In the genomic region with DNA sequence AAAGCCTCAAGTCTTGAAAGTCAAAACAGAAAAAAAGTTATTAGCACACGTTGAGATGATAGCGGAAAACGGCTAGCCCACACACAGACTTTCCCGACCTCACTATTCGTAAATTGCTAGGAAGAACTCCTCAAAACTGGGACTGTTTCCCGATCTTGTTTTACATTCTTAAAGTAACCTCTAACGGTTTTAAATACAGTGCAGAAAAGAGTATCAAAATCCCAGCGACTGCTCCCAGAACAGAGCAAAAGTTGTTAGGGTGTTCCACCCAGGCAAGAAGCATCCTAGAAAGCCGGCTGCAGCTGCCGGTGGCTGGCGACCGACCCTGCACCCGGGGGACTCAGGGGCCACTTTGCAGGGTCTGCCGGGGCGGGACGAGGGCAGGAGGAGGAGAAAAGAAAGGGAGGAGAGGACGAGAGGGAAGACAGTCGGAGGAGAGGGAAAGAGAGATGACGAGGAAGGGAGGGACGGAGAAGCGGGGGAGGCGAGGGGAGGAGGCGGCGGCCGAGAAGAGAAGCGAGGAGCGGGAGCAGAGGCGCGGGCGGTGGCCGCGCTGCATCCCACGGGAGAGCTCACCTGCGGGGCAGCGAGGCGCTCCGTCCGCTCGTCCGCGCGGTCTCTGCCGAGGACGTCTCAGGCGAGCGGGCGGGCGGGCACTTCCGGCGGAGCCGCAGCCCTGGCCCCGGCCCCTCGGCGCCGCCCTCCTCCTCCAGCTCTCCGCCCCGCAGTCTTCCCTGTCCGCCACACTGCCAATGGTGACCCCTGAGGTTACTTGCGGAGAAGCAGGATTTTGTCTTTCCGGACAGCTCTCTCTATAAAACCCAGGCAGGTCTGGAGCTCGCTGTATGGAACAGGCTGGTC, we compare ENCODE assay signal across 8 mouse cellular contexts. TPM values are rescaled to one million over a fixed set of nuclear protein-coding genes. Genes with fewer than 3 reads are reported as not detected.
DNase-seq lines count a peak whose midpoint lies in the region; ATAC-seq and TF ChIP-seq lines count a peak whose summit lies in the region.

A gene (minus strand): TSS at position 661 of the 861 bp plus-strand sequence.

- ATAC-seq in erythroid progenitor cell, adult 5-6 weeks (replicated peaks; ENCODE audit: low FRiP score, poor library complexity, severe bottlenecking): peak; percentile 85
- ATAC-seq in heart, postnatal 0 days (ENCODE audit: insufficient read depth, low read depth): peak; percentile 88
- ATAC-seq in liver, embryonic 16.5 days (ENCODE audit: low read depth): peak; percentile 91
- ATAC-seq in neural tube, embryonic 11.5 days (ENCODE audit: insufficient read depth, low FRiP score, low TSS enrichment): peak; percentile 88
- peak; percentile 82 for ATAC-seq in stomach, postnatal 0 days (ENCODE audit: low FRiP score, low TSS enrichment)

- no peak for TF ChIP-seq EP300 in heart, postnatal 0 days (IDR thresholded peaks at IDR 0.05; ENCODE audit: low read depth)
- no peak for TF ChIP-seq EP300 in stomach, postnatal 0 days (optimal IDR thresholded peaks at IDR 0.05)

- no peaks in the 10 kb centered on the region for H3K9me3 ChIP-seq in heart, postnatal 0 days (replicated peaks; ENCODE audit: control insufficient read depth, low read length)
- no peaks in the 10 kb centered on the region for H3K9me3 ChIP-seq in liver, embryonic 16.5 days (replicated peaks; ENCODE audit: control insufficient read depth, low read length)
- H3K9me3 ChIP-seq in neural tube, embryonic 11.5 days (ENCODE audit: control insufficient read depth, low read length): no peaks in the 10 kb centered on the region
- H3K9me3 ChIP-seq in stomach, postnatal 0 days (ENCODE audit: control insufficient read depth, low read length): no peaks in the 10 kb centered on the region

- H3K9ac ChIP-seq in heart, postnatal 0 days (replicated peaks; ENCODE audit: low read depth, low read length): peak within 1 kb of the TSS; percentile 57
- H3K9ac ChIP-seq in liver, embryonic 16.5 days (ENCODE audit: low read depth, low read length): peak within 1 kb of the TSS; percentile 92
- peak within 1 kb of the TSS; percentile 95 for H3K9ac ChIP-seq in neural tube, embryonic 11.5 days (ENCODE audit: low read length)
- H3K9ac ChIP-seq in stomach, postnatal 0 days (ENCODE audit: low read length): peak within 1 kb of the TSS; percentile 79

- peak; percentile 57 for DNase-seq in ES-CJ7 (ENCODE audit: low read depth, low spot score)
- DNase-seq in c-Kit-negative CD71-positive TER-119-positive erythroid progenitor cells, embryonic 14.5 days (ENCODE audit: low read depth, low spot score): peak; percentile 55
- DNase-seq in heart, postnatal 0 days (ENCODE audit: low spot score): peak; percentile 62
- peak; percentile 63 to 81 for DNase-seq in kidney, postnatal 25 days
- peak; percentile 83 for DNase-seq in neural tube, embryonic 11.5 days (ENCODE audit: low spot score)
- DNase-seq in stomach, postnatal 0 days (ENCODE audit: low spot score): peak; percentile 77

- under 1% methylated on average over 42 of the region's 61 CpGs for WGBS in heart, postnatal 0 days
- 1% methylated on average over 39 of the region's 61 CpGs for WGBS in liver, embryonic 16.5 days (ENCODE audit: insufficient replicate concordance)
- WGBS in neural tube, embryonic 11.5 days: under 1% methylated on average over 34 of the region's 61 CpGs
- under 1% methylated on average over 41 of the region's 61 CpGs for whole genome bisulfite sequencing in stomach, postnatal 0 days

- peak within 1 kb of the TSS; percentile 41 for H3K27ac ChIP-seq in heart, postnatal 0 days (ENCODE audit: low read depth)
- H3K27ac ChIP-seq in liver, embryonic 16.5 days (ENCODE audit: low read length): peak within 1 kb of the TSS; percentile 87
- peak within 1 kb of the TSS; percentile 92 for H3K27ac ChIP-seq in neural tube, embryonic 11.5 days (ENCODE audit: low read depth, low read length)
- peak within 1 kb of the TSS; percentile 56 for H3K27ac ChIP-seq in stomach, postnatal 0 days (replicated peaks)

- H3K4me2 ChIP-seq in heart, postnatal 0 days (ENCODE audit: low read depth, low read length): peak within 1 kb of the TSS; percentile 77
- H3K4me2 ChIP-seq in liver, embryonic 16.5 days (ENCODE audit: low read depth, low read length): peak within 1 kb of the TSS; percentile 75
- H3K4me2 ChIP-seq in neural tube, embryonic 11.5 days (ENCODE audit: low read depth): peak within 1 kb of the TSS; percentile 52
- H3K4me2 ChIP-seq in stomach, postnatal 0 days (replicated peaks; ENCODE audit: low read depth): peak within 1 kb of the TSS; percentile 82

- peak within 1 kb of the TSS; percentile 80 for H3K4me3 ChIP-seq in heart, postnatal 0 days (ENCODE audit: low read depth, low read length)
- H3K4me3 ChIP-seq in liver, embryonic 16.5 days (ENCODE audit: low read depth, low read length): peak within 1 kb of the TSS; percentile 79
- peak within 1 kb of the TSS; percentile 77 for H3K4me3 ChIP-seq in neural tube, embryonic 11.5 days (ENCODE audit: low read depth, low read length)
- H3K4me3 ChIP-seq in stomach, postnatal 0 days (ENCODE audit: low read depth, low read length): peak within 1 kb of the TSS; percentile 74

- peaks cover 8% of the 10 kb centered on the region; the same call in 1 of the 2 replicates for H3K4me1 ChIP-seq in heart, postnatal 0 days (ENCODE audit: control insufficient read depth, insufficient read depth)
- H3K4me1 ChIP-seq in liver, embryonic 16.5 days (ENCODE audit: control insufficient read depth, low read depth, low read length): peaks cover 41% of the 10 kb centered on the region
- H3K4me1 ChIP-seq in neural tube, embryonic 11.5 days (ENCODE audit: control insufficient read depth, insufficient read depth, low read length): peaks cover 12% of the 10 kb centered on the region
- no peaks in the 10 kb centered on the region for H3K4me1 ChIP-seq in stomach, postnatal 0 days (replicated peaks; ENCODE audit: control insufficient read depth, insufficient read depth)

- no peaks in the 10 kb centered on the region for H3K36me3 ChIP-seq in heart, postnatal 0 days (replicated peaks; ENCODE audit: control insufficient read depth, insufficient read depth, low read length)
- H3K36me3 ChIP-seq in liver, embryonic 16.5 days (ENCODE audit: control insufficient read depth, insufficient read depth): no peaks in the 10 kb centered on the region
- H3K36me3 ChIP-seq in neural tube, embryonic 11.5 days (ENCODE audit: control insufficient read depth, insufficient read depth, low read length): no peaks in the 10 kb centered on the region
- H3K36me3 ChIP-seq in stomach, postnatal 0 days (ENCODE audit: control insufficient read depth, insufficient read depth, low read length): no peaks in the 10 kb centered on the region

- TF ChIP-seq CTCF in heart, postnatal 0 days (IDR thresholded peaks at IDR 0.05; ENCODE audit: low read depth): no peak; the same call in 1 of the 2 replicates
- TF ChIP-seq CTCF in stomach, postnatal 0 days (IDR thresholded peaks at IDR 0.05; ENCODE audit: low read depth): peak; percentile 14

- no peaks in the 10 kb centered on the region for H3K27me3 ChIP-seq in heart, postnatal 0 days (ENCODE audit: control insufficient read depth, insufficient read depth, low read length)
- no peaks in the 10 kb centered on the region for H3K27me3 ChIP-seq in liver, embryonic 16.5 days (ENCODE audit: control insufficient read depth, insufficient read depth, low read depth, low read length)
- H3K27me3 ChIP-seq in neural tube, embryonic 11.5 days (ENCODE audit: control insufficient read depth, insufficient read depth, low read length): no peaks in the 10 kb centered on the region
- H3K27me3 ChIP-seq in stomach, postnatal 0 days (ENCODE audit: control insufficient read depth, insufficient read depth, low read length): no peaks in the 10 kb centered on the region

RNA-seq across cellular contexts. Expression of the gene that starts here (rescaled TPM):
- total RNA-seq in erythroid progenitor cell, adult 5-6 weeks (2015; ENCODE audit: low replicate concordance): 45.0 and 46.1 TPM in 2 replicates
- 78.4 and 80.5 TPM in 2 replicates for total RNA-seq in erythroid progenitor cell, adult 5-6 weeks (2017; ENCODE audit: low replicate concordance)
- total RNA-seq in heart, postnatal 0 days (2014; rRNA removed; ENCODE audit: low replicate concordance): 26.6 and 30.4 TPM in 2 replicates
- polyA plus RNA-seq in heart, postnatal 0 days (2015; fragmentation: Nextera tagmentation; extraction: Ambion mirVana): 19.9 and 20.8 TPM in 2 replicates
- polyA plus RNA-seq in liver, embryonic 16.5 days (2015; fragmentation: Nextera tagmentation; extraction: Ambion mirVana): 36.8 and 38.6 TPM in 2 replicates
- polyA plus RNA-seq in neural tube, embryonic 11.5 days (2014; fragmentation: Nextera tagmentation; extraction: Ambion mirVana): 138 and 142 TPM in 2 replicates
- 54.3 and 54.6 TPM in 2 replicates for polyA plus RNA-seq in stomach, postnatal 0 days (2015; fragmentation: Nextera tagmentation; extraction: Ambion mirVana)

Comparison
In these comparisons a context has a peak if more than half of its experiments do, and no peak if none do; other contexts are left out.
1. Peak in every context shown above with its lines: DNase-seq, ATAC-seq, H3K4me3 ChIP-seq and H3K27ac ChIP-seq.
2. H3K27ac ChIP-seq: peak in every context shown above with its lines; median percentile 92 in neural tube, embryonic 11.5 days; 87 in liver, embryonic 16.5 days; 56 in stomach, postnatal 0 days; 41 in heart, postnatal 0 days.